Mouse (Mus musculus): ENCODE measurements around the gene Klk1b1.

- TF ChIP-seq POLR2A (IDR thresholded peaks at IDR 0.05; ENCODE audit: low read depth, low read length) (no peak), CTCF (IDR thresholded peaks at IDR 0.05; ENCODE audit: extremely low read depth, insufficient read depth, insufficient read length, insufficient replicate concordance) (no peak)
Observed at GRCm38 (mm10) chr7:43932337-43932736, 34.2 kb upstream of the Klk1b1 start.
